Mouse (Mus musculus) c-Kit-positive CD71-positive TER-119-negative erythroid progenitor cells, embryonic 14.5 days (primary cell): ENCODE results near the gene Muc4.
A peak's percentile ranks its signal among the peaks of the same experiment; 100 is the strongest.

Experiments
- DNase-seq: peaks from one replicate; pipeline ENCODE4 v3.0.0-alpha.2; 2013; ENCODE audit warnings: low read depth

Muc4 gene

DNA sequence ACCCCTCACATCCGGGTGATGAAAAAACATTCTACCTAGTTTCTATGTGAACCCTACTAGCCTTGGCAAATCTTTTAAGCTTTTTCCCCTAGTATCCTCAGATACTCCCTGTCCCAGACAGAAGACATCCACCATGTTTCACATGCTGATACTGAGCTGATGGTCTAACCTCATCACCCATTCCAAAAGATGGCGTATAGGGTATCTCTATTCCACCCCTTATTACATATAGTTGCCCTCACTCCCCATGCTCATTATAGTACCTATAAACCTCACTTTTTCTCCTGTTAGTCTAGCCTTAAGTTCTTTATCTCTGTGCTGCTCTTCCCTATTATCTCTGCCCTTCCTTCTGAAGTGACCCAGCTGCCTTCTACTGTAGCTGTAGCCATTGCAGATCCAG, at the start of gene Muc4:
Gene Muc4 (plus strand): TSS at position 301 of the 400 bp plus-strand sequence.
- DNase-seq = no peak

DNA sequence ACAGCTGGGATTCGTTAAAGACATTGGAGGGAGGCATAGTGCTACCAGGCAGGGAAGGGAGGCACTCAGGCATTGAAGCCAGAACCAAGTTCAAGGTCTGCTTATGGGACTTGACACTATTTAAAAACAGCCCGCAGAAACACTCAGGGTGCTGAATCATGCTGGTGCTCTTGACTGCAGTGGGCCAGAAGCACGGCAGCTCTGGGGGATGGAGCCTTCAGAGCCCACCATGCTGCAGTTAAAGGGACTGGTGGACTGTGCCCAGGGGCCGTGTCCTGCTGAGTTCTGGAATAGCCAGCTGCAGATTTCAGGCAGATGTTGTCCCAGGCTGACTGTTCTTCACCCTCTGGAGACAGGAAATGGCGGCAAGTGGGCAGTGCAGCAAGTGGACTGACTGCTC, 49.7 kb upstream of the Muc4 start:
- no peak for DNase-seq

DNA sequence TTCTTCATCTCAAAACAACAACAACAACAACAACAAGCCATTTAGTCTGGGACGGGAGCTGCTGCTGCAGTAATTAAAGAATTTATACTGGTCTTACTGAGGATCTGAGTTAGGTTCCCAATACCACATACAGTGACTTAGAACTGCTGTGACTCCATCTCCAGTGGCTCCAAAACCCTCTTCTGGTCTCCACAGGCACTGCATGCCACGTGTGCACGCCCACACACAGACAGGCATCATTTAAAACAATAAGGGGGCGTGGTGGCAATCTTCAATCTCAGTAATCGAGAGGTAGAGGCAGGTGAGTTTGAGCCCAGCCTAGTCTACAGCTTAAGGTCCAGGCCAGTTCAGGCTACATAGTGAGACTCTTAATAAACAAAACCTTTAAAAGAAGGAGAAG, 48.5 kb upstream of the Muc4 start:
- DNase-seq = no peak

GRCm38 (mm10) chr16:32688770-32689169, 46.9 kb upstream of the Muc4 start:
- DNase-seq = no peak

DNA sequence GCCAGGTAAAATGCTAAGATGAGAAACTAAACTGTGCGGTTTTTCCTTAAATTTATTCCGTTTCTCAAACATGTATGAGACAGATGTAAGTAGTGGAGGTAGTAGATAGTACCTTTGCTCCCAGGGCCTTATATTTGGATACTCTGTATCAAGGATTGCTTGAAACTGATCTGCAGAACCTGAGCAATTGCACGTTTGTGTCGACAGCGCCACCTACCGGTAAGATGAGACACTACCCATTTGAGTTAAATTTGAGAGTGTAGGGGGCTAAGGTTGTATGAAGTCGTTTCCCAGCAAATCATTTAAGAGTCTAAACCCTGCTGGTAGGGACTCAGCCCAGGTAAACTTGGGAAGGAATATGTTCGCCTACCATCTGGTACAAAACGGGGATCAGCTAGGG, 46.2 kb upstream of the Muc4 start:
- DNase-seq = peak; percentile 72

GRCm38 (mm10) chr16:32696841-32697464, 38.7 kb upstream of the Muc4 start:
- peak; percentile 48 for DNase-seq

- DNase-seq = no peak
These were observed 37.8 kb upstream of the Muc4 start for GRCm38 (mm10) chr16:32697665-32698446.

DNA sequence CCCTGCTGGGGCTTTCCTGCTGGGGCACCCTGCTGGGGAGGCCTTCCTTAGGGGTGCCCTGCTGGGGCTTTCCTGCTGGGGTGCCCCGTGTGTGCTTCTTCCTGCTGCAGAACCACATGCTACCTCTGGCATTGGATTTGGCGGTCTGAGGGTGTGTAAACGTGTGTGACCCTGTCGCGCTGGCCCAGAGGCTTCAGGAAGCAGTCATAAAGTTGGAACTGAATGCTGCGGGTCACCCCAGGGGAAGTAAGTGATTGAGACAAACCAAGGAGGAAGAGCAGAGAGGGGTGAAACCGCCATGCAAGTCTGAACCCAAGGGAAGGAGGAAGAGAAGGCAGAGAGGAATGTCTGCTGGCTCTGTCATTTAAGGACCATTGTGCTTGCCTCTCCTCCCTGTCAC, 37.1 kb upstream of the Muc4 start:
- DNase-seq = no peak

- no peak for DNase-seq
These were observed 32.3 kb upstream of the Muc4 start for GRCm38 (mm10) chr16:32703312-32703912.

DNA sequence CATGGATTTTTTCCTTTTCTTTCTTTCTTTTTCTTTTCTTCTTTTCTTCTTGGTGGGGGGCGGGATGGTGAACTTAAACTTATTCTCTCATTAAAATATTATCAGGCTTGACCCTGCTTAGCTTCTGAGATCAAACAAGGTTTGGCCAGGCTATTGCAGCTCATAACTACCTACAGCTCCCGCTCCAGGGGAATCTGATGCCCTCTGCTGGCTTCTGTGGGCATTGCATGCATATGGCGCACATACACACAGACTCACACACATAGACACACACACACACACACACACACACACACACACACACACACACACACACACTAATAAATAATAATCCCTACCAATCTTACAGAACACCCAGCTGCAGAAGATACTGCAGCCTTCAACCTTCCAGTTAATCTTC, 30.1 kb upstream of the Muc4 start:
- no peak for DNase-seq

DNA sequence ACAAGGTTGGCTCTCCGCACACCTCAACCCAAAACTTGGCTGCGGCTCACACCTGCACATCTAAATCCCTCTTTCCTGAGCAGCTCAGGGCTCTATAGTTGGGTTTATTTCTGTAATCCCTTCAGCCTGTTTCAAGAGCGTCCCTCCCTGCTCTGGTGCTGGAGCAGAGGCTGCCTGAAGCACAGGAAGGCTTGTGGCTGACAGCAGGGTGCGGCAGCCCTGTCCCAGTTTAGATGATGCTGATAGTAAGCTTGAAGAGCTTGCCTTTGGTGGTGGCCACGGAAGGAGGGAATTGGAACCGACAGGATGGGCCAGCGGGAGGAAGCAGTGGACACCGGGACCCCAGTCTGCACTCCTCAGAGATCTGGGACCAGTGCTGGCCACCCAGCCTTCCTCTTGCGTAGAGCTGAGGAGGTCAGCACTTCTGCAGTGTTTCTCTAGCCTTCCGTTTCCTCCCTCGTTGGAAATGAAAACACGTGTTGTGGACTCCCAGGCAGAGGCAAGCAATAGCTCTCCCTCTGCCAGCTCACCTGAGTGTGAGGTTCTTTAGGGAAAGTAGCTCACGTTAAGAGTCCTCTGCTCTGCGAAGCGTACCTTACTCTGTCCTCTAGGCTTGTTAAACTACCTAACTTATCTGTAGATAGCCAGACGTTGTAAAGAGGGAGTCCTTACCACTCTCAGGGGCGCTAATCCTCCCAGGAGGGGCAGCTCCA, 28.4 kb upstream of the Muc4 start:
- no peak for DNase-seq

GRCm38 (mm10) chr16:32707824-32708456, 27.7 kb upstream of the Muc4 start:
- no peak for DNase-seq

- DNase-seq = no peak
These were observed 27.1 kb upstream of the Muc4 start for GRCm38 (mm10) chr16:32708457-32709033.

DNA sequence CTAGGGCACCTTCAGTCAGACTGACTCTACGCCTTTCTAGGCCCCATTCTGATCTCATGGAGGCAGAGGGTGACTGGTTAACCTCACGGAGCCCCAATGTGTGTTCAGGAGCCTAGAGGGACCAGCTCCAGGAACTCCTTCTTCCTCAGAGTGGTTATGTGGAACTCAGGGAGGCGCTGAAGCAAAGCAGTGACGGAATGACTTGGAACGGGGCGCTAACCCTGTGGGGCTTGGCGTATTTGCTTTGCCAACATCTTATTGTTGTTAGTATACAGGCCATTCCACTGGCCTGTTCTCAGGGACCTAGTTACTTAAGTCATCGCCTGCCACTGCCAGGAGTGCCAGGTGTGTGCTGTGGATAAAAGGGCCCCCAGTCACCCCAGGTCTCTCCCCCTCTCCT, 26.6 kb upstream of the Muc4 start:
- DNase-seq = no peak

- DNase-seq = no peak
These were observed 25.1 kb upstream of the Muc4 start for GRCm38 (mm10) chr16:32710426-32711070.

DNA sequence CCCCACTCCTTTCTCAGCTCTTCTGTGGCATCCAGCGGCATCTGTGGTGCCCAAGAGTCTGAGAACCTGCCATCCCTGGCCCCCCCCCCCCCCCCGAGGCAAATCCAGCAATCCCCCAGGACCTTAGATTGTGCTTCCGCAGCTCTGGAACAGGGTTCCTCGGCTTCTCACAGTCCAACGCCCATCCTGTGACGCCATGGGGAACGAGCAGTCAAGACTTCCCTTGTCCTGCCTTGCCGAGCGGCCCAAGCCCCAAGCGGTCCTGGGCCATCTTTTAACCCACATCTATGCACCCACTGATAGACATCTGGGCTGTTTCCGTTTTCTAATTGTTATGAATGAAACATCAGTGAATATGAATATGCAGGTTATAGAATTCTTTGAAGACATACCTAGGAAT, 23.5 kb upstream of the Muc4 start:
- no peak for DNase-seq

GRCm38 (mm10) chr16:32713556-32713955, 22.1 kb upstream of the Muc4 start:
- no peak for DNase-seq

DNA sequence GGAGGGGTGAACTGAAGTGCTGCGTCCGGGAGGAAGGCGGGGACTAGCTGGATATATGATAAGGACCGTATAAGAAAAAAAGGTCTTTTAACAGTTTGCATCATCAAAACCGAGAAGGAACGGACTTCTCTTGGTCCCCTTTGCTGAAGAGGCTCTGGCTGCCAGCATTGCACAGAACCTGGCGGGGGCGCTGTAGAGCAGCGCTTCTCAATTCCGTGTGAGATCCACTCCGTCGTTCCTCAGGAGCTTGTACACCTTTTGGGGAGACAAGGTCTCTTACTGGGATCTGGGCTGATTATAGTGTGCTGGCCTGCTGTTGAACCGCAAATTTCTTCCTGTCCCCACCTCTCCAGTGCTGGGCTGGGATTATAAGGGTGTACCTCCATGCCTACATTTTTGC, 20.3 kb upstream of the Muc4 start:
- peak; percentile 29 for DNase-seq

- no peak for DNase-seq
These were observed 12.5 kb upstream of the Muc4 start for GRCm38 (mm10) chr16:32723163-32723562.

- DNase-seq = no peak
These were observed 11.9 kb upstream of the Muc4 start for GRCm38 (mm10) chr16:32723767-32724166.

- no peak for DNase-seq
These were observed 11.4 kb upstream of the Muc4 start for GRCm38 (mm10) chr16:32724259-32724658.
